Mouse (Mus musculus) layer of hippocampus, adult 8-10 months (tissue): ENCODE results near the gene Ahnak. TPM values are rescaled to one million over a fixed set of nuclear protein-coding genes. Genes with fewer than 3 reads are reported as not detected.
"Not testable (repeated sequence)": the region's sequence is repeated elsewhere in the genome, so short reads cannot be mapped to it uniquely, and the experiment has no call there.

Experiments used
- DNase-seq, 2 experiments: peaks; one replicate each; pipeline ENCODE4 v3.0.0; 2022; ENCODE audit warnings: low spot score in 2 of 2
- total RNA-seq, 4 experiments: library from RNA; stranded (reverse); gene quantifications; 2 replicates each; pipeline ENCODE4 v1.2.4; 2022

The Ahnak gene
- total RNA-seq, 4 experiments from 2014 or later = 27.0 to 32.2 (median 29.0) TPM

- no peak for DNase-seq
Measured at GRCm38 (mm10) chr19:9039928-9040327, 50.8 kb downstream of the Ahnak start.

DNA sequence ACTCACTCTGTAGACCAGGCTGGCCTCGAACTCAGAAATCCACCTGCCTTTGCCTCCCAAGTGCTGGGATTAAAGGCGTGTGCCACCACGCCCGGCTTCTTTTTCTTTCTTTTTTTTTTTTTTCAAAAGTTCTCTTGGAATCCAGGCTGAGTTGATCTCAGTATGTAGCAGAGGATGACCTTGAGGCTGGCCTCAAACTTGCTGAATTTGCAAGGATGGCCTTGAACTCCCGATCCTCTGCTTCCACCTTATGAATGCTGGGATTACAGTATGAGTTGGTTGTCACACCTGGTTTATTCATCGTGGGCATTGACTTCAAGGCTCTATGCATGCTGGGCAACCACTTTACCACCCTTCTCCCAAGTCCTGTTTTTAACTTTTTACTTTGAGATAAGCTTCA lies 51.6 kb downstream of the Ahnak start:
- DNase-seq = no peak

DNA sequence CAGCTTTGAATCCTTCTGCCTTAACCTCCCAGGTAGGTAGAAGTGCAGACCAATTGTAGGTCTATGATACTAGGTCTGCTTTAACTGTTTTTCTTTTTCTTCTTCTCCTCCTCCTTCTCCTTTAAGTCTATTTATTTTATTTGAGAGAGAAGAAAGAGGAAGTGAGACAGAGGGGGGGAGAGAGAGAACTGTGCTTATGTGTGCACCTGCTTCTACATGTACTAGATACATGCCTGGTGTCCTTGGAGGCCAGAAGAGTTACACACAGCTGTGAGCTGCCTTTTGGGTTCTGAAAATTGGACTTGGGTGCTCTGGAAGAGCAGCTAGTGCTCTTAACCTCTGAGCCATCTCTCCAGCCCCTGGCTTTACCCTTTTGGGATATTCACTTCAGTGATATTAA lies 52.0 kb downstream of the Ahnak start:
- no peak for DNase-seq

GRCm38 (mm10) chr19:9043123-9043522 lies 54.0 kb downstream of the Ahnak start:
- DNase-seq = no peak

- DNase-seq = no peak
Measured at GRCm38 (mm10) chr19:9044291-9044690, 55.2 kb downstream of the Ahnak start.

- DNase-seq = no peak
Measured at GRCm38 (mm10) chr19:9047207-9047945, 58.3 kb downstream of the Ahnak start.

DNA sequence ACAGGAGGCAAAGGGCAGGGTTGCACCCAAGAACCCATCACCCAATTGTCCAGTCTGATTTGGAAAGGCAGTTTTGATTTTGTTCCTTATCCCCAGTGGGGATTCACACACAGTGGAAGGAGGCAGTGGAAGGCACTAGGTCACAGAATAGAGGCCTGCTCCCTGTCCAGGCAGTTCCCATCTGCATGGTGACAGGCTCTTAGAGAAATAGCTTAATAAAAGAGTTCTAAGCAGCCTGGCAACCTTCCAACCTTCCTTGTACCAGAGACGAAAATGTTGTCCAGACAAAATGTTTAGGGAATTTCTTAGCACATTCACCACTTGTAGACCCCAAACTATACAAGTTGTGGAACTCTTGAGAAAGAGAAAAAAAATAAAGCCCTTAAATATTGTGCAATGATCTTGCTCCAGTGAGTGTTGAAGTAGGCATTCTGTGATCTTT lies 58.9 kb downstream of the Ahnak start:
- no peak for DNase-seq

DNA sequence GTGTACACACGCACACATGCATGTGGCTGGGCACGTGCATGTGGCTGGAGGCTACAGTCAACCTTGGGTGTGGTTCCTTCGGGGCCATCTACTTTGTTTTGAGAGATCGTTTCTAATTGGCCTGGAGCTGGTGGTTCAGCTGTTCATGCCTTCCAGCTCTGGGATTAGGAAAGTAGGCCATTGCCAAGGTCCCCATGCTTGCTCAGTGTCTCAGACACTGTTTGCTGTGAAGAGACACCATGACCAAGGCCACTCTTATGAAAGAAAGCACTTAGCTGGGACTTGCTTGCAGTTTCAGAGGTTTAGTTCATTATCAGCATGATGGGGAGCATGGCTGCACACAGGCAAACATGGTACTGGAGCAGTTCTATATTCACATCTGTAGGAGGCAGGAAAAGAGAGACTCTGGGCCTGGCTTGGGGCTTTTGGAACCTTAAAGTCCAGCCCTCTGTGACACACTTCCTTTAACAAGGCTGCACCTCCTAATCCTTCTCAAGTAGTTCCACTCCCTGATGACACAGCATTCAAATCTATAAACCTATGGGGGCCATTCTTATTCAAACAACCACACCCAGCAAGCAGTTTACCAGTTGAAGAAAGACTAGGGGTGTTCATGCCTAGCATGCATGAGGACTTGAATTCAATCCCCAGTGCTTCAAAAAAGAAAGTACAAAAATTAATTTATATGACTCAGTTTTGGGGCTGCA lies 60.0 kb downstream of the Ahnak start:
- DNase-seq = no peak

GRCm38 (mm10) chr19:9050294-9051229 lies 61.5 kb downstream of the Ahnak start:
- no peak for DNase-seq

- not testable (repeated sequence) for DNase-seq
Measured at GRCm38 (mm10) chr19:9051985-9052384, 62.9 kb downstream of the Ahnak start.

DNA sequence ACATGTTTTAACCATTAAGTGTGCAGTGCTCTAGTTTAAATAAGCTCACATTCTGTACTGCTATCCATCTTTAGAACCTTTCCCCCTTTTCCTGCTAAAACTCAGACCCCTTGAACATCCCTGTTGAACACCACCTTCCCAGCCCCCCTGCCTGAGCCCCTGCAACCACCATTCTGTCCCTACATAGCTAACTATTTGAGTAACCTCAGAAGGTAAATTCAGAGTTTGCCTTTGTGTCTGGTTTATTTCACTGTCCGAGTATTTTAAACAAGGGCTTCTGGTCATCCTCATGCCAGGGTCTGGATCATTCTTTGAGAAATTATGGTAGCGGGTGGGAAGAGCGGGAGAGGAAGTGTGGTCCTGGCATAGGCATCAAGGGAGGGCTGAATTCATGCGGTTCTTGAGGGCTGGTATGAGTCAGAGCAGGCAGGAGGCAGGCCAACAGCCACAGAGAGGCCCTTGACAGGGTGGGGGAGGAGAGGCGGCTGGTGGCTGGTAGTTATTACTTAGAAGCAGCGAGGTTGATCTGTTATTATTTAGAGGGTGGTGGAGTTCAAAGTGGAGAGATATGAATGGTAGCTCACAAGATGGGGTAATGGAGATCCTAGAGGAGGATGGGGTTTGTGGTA lies 63.8 kb downstream of the Ahnak start:
- no peak for DNase-seq

GRCm38 (mm10) chr19:9055153-9055552 lies 66.1 kb downstream of the Ahnak start:
- DNase-seq = no peak

- DNase-seq = no peak
Measured at GRCm38 (mm10) chr19:9055703-9056355, 66.7 kb downstream of the Ahnak start.

- no peak for DNase-seq
Measured at GRCm38 (mm10) chr19:9057679-9058078, 68.6 kb downstream of the Ahnak start.

- DNase-seq = no peak
Measured at GRCm38 (mm10) chr19:9058331-9058884, 69.3 kb downstream of the Ahnak start.

- no peak for DNase-seq
Measured at GRCm38 (mm10) chr19:9058944-9059343, 69.9 kb downstream of the Ahnak start.

DNA sequence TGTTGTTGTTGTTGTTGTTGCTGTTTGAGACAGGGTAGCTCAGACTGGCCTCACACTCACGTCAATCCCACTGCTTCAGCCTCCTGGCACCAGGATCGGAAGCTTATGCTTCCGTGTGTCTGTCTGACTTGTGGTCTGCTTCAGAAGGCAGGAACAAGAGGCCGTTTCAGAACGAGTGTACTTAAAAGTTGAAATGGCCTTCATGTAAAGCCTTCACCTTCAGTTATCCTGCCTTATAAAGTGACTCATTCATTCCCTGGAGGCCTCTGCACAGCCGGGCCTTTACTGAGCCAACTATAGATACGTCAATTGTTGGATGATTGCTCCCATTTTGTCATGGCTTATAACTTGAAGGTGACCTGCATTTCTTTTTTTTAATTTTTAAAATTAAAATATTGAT lies 70.3 kb downstream of the Ahnak start:
- no peak for DNase-seq

DNA sequence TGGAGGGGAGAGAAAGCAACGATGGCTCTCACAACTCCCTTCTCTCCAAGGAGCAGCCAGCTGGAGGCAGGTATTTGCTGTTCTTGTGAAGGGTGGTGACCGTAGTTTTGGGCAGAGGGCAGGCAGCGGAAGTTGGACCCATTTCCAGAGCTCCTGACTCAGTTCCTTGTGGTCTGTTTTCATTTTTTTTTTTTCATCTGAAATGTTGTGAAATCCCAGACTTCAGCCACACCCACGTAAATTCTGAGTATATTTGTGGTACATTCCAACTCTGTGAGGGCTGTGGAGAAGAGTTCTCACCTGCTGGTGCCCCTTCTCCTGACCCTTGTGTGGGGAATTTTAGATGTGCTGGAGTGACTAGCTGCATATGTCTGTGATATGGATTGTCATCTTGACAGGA lies 71.0 kb downstream of the Ahnak start:
- DNase-seq = no peak

- no peak for DNase-seq
Measured at GRCm38 (mm10) chr19:9061221-9061893, 72.3 kb downstream of the Ahnak start.

DNA sequence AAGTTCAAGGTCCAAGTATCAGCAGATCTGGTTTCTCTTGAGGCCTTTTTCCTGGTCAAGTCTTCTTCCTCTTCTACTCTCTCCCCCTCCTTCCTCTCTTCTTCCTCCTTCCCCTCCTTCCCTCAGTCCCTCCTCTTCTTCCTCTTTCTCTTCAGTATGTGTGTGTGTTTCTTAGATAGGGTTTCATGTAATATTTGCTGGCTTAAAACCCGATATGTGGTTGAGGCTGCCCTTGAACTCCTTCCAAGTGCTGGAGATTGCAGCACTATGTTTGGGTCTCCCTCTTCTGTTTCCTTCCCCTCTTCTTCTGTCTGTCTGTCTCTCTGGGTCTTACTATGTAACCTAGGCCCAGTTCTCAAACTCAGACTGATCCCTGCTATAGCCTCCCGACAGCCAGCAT lies 73.7 kb downstream of the Ahnak start:
- DNase-seq = no peak
